Mouse (Mus musculus): ENCODE measurements at regions not wholly inside any gene's neighbourhood (a gene's known extent, or its start where the extent isn't known, plus 50 kb on each side); places are given as distances from the start of the nearest gene placed in this dataset.

GRCm38 (mm10) chr12:96134136-96134535 is 442.1 kb downstream of the Flrt2 start:
- no peak for ATAC-seq (ENCODE audit: insufficient number of reproducible peaks, insufficient read depth, low FRiP score, low read depth)
- H3K27ac ChIP-seq (ENCODE audit: low read length): no peak overlapping the region
- WGBS: 44% methylated on average over 5 of the region's 5 CpGs
- H3K4me1 ChIP-seq (ENCODE audit: control insufficient read depth, insufficient read depth, low read length): no peaks in the 10 kb centered on the region
- H3K9ac ChIP-seq (replicated peaks; ENCODE audit: low read depth, low read length): no peak overlapping the region
- H3K9me3 ChIP-seq (ENCODE audit: control insufficient read depth, low read depth, low read length): no peaks in the 10 kb centered on the region
- H3K4me3 ChIP-seq (ENCODE audit: low read depth, low read length): no peak overlapping the region
- no peaks in the 10 kb centered on the region for H3K27me3 ChIP-seq (ENCODE audit: control insufficient read depth, insufficient read depth, low read length)
- no peak overlapping the region for H3K4me2 ChIP-seq (replicated peaks; ENCODE audit: low read depth, low read length)
- no peaks in the 10 kb centered on the region for H3K36me3 ChIP-seq (ENCODE audit: control insufficient read depth, insufficient read depth, low read length)

- Histone ChIP-seq H3K27me3 (ENCODE audit: control insufficient read depth, insufficient read depth, low read length) (no peaks in the 10 kb centered on the region), H3K36me3 (ENCODE audit: control insufficient read depth, insufficient read depth, low read length) (no peaks in the 10 kb centered on the region), H3K4me1 (ENCODE audit: control insufficient read depth, insufficient read depth, low read length) (no peaks in the 10 kb centered on the region), H3K4me3 (ENCODE audit: low read depth, low read length) (no peak overlapping the region), H3K27ac (ENCODE audit: low read length) (no peak overlapping the region), H3K4me2 (replicated peaks; ENCODE audit: low read depth, low read length) (no peak overlapping the region), H3K9me3 (ENCODE audit: control insufficient read depth, low read depth, low read length) (no peaks in the 10 kb centered on the region), H3K9ac (replicated peaks; ENCODE audit: low read depth, low read length) (no peak overlapping the region)
- ATAC-seq (ENCODE audit: insufficient number of reproducible peaks, insufficient read depth, low FRiP score, low read depth): no peak
- WGBS: 81% methylated on average over 2 of the region's 2 CpGs
Observed at GRCm38 (mm10) chr12:96141748-96142147, 449.7 kb downstream of the Flrt2 start.

GRCm38 (mm10) chr12:96154095-96154494 is 462.1 kb downstream of the Flrt2 start:
- Histone ChIP-seq H3K9me3 (ENCODE audit: control insufficient read depth, low read depth, low read length) (no peaks in the 10 kb centered on the region), H3K27me3 (ENCODE audit: control insufficient read depth, insufficient read depth, low read length) (no peaks in the 10 kb centered on the region), H3K4me3 (ENCODE audit: low read depth, low read length) (no peak overlapping the region), H3K27ac (ENCODE audit: low read length) (no peak overlapping the region), H3K4me1 (ENCODE audit: control insufficient read depth, insufficient read depth, low read length) (no peaks in the 10 kb centered on the region), H3K4me2 (replicated peaks; ENCODE audit: low read depth, low read length) (no peak overlapping the region), H3K9ac (replicated peaks; ENCODE audit: low read depth, low read length) (no peak overlapping the region), H3K36me3 (ENCODE audit: control insufficient read depth, insufficient read depth, low read length) (no peaks in the 10 kb centered on the region)
- ATAC-seq (ENCODE audit: insufficient number of reproducible peaks, insufficient read depth, low FRiP score, low read depth): no peak
- 66% methylated on average over 3 of the region's 3 CpGs for WGBS

DNA sequence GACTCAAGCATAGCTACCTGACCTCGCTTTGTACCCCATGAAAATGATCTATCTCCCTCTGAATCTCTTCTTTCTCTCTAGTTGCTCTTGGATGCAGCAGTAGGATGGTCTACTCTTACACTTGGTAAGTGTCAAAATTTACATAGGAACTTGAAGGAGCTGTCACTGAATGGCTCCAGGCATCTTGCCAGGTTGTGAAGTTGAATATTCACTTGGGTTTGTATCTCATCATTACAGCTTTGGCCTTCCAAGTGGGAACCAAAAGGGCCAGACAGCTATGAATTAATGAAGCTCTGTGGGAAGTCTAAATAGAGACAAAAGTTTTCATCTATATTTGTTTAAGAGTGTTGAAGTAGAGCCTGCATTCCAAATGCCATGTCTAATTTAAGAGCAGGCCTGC is 475.5 kb downstream of the Flrt2 start:
- Histone ChIP-seq H3K4me3 (ENCODE audit: low read depth, low read length) (no peak overlapping the region), H3K9ac (replicated peaks; ENCODE audit: low read depth, low read length) (no peak overlapping the region), H3K4me2 (replicated peaks; ENCODE audit: low read depth, low read length) (no peak overlapping the region), H3K4me1 (ENCODE audit: control insufficient read depth, insufficient read depth, low read length) (no peaks in the 10 kb centered on the region), H3K27me3 (ENCODE audit: control insufficient read depth, insufficient read depth, low read length) (no peaks in the 10 kb centered on the region), H3K36me3 (ENCODE audit: control insufficient read depth, insufficient read depth, low read length) (no peaks in the 10 kb centered on the region), H3K9me3 (ENCODE audit: control insufficient read depth, low read depth, low read length) (no peaks in the 10 kb centered on the region), H3K27ac (ENCODE audit: low read length) (no peak overlapping the region)
- 85% methylated on average over 1 of the region's 1 CpGs for WGBS
- ATAC-seq (ENCODE audit: insufficient number of reproducible peaks, insufficient read depth, low FRiP score, low read depth): no peak

- Histone ChIP-seq H3K4me1 (ENCODE audit: control insufficient read depth, insufficient read depth, low read length) (no peaks in the 10 kb centered on the region), H3K36me3 (ENCODE audit: control insufficient read depth, insufficient read depth, low read length) (no peaks in the 10 kb centered on the region), H3K27ac (ENCODE audit: low read length) (no peak overlapping the region), H3K9me3 (ENCODE audit: control insufficient read depth, low read depth, low read length) (no peaks in the 10 kb centered on the region), H3K9ac (replicated peaks; ENCODE audit: low read depth, low read length) (no peak overlapping the region), H3K27me3 (ENCODE audit: control insufficient read depth, insufficient read depth, low read length) (no peaks in the 10 kb centered on the region), H3K4me2 (replicated peaks; ENCODE audit: low read depth, low read length) (no peak overlapping the region), H3K4me3 (ENCODE audit: low read depth, low read length) (no peak overlapping the region)
- WGBS: 66% methylated on average over 1 of the region's 1 CpGs
- no peak for ATAC-seq (ENCODE audit: insufficient number of reproducible peaks, insufficient read depth, low FRiP score, low read depth)
Observed at GRCm38 (mm10) chr12:96198928-96199327, 506.9 kb downstream of the Flrt2 start.

DNA sequence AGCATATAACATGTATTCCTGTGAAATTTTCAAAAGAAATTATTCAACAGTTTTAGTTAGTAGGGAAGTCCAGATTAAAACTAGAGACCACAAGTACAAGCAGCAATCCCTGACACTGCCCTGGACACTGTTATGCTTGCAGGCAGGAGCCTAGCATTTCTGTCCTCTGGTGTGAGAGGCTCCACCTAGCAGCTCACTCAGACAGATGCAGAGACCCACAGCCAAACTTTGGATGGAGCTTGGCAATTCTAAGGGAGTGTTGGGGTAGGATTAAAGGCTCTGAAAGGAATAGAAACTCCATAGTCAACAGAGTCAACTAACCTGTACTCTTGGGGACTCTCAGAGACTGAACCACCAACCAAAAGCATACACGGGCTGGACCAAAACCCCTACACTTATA is 509.8 kb downstream of the Flrt2 start:
- 92% methylated on average over 1 of the region's 1 CpGs for WGBS
- H3K27ac ChIP-seq (ENCODE audit: low read length): no peak overlapping the region
- no peak overlapping the region for H3K4me2 ChIP-seq (replicated peaks; ENCODE audit: low read depth, low read length)

GRCm38 (mm10) chr12:96226446-96226845 is 534.4 kb downstream of the Flrt2 start:
- WGBS: 74% methylated on average over 1 of the region's 1 CpGs
- H3K4me2 ChIP-seq (replicated peaks; ENCODE audit: low read depth, low read length): no peak overlapping the region
- no peak overlapping the region for H3K27ac ChIP-seq (ENCODE audit: low read length)
- H3K9ac ChIP-seq (replicated peaks; ENCODE audit: low read depth, low read length): no peak overlapping the region
- H3K9me3 ChIP-seq (ENCODE audit: control insufficient read depth, low read depth, low read length): no peaks in the 10 kb centered on the region
- H3K4me3 ChIP-seq (ENCODE audit: low read depth, low read length): no peak overlapping the region
- no peak for ATAC-seq (ENCODE audit: insufficient number of reproducible peaks, insufficient read depth, low FRiP score, low read depth)
- H3K4me1 ChIP-seq (ENCODE audit: control insufficient read depth, insufficient read depth, low read length): no peaks in the 10 kb centered on the region
- no peaks in the 10 kb centered on the region for H3K36me3 ChIP-seq (ENCODE audit: control insufficient read depth, insufficient read depth, low read length)
- H3K27me3 ChIP-seq (ENCODE audit: control insufficient read depth, insufficient read depth, low read length): no peaks in the 10 kb centered on the region

More for the DNA sequence above, 509.8 kb downstream of the Flrt2 start:
- no peak overlapping the region for H3K4me3 ChIP-seq (ENCODE audit: low read depth, low read length)
- no peak overlapping the region for H3K9ac ChIP-seq (replicated peaks; ENCODE audit: low read depth, low read length)
- H3K9me3 ChIP-seq (ENCODE audit: control insufficient read depth, low read depth, low read length): no peaks in the 10 kb centered on the region
- H3K27me3 ChIP-seq (ENCODE audit: control insufficient read depth, insufficient read depth, low read length): no peaks in the 10 kb centered on the region
- H3K4me1 ChIP-seq (ENCODE audit: control insufficient read depth, insufficient read depth, low read length): no peaks in the 10 kb centered on the region
- no peak for ATAC-seq (ENCODE audit: insufficient number of reproducible peaks, insufficient read depth, low FRiP score, low read depth)
- H3K36me3 ChIP-seq (ENCODE audit: control insufficient read depth, insufficient read depth, low read length): no peaks in the 10 kb centered on the region

DNA sequence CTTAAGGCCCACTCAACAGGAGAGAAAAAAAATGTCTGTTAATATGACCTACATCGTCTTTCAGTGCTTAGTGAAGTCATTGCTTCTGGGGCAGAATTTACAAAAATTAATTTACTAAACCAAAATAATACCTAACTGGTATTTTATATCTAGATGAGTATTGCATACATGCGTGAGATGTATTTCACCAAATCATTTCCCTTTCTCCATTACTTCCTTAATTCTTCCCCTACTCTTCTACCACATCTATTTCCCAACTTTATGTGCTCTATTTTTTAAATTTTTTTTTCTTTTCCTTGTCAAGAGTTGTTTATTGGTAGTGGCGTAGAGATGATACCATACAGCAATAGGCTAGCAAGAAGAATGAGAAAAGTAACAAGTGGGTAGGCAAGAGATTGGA is 536.7 kb downstream of the Flrt2 start:
- H3K9me3 ChIP-seq (ENCODE audit: control insufficient read depth, low read depth, low read length): no peaks in the 10 kb centered on the region
- ATAC-seq (ENCODE audit: insufficient number of reproducible peaks, insufficient read depth, low FRiP score, low read depth): no peak
- H3K4me2 ChIP-seq (replicated peaks; ENCODE audit: low read depth, low read length): no peak overlapping the region
- no peak overlapping the region for H3K9ac ChIP-seq (replicated peaks; ENCODE audit: low read depth, low read length)
- no peaks in the 10 kb centered on the region for H3K4me1 ChIP-seq (ENCODE audit: control insufficient read depth, insufficient read depth, low read length)
- no peaks in the 10 kb centered on the region for H3K27me3 ChIP-seq (ENCODE audit: control insufficient read depth, insufficient read depth, low read length)
- no peak overlapping the region for H3K27ac ChIP-seq (ENCODE audit: low read length)
- H3K36me3 ChIP-seq (ENCODE audit: control insufficient read depth, insufficient read depth, low read length): no peaks in the 10 kb centered on the region
- H3K4me3 ChIP-seq (ENCODE audit: low read depth, low read length): no peak overlapping the region
- 91% methylated on average over 3 of the region's 3 CpGs for WGBS

DNA sequence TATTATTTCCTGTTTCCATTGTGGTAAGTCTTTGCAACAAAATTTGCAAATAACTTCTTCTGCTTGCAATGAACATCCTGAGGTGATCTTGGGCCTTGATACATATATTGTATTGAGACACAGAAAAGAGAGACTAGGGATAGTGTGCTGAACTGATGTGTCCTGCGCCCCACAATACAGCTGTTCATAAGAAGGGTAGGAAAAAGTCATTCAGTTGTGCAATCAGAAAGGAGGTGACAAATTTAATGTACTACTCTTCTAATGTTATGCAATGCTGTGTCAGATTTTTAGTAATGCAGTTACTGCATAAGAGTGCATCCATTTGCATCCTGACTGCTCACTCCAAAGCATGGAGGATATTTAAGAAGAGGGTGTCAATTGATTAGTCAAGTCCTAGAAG is 543.5 kb downstream of the Flrt2 start:
- Histone ChIP-seq H3K9me3 (ENCODE audit: control insufficient read depth, low read depth, low read length) (no peaks in the 10 kb centered on the region), H3K9ac (replicated peaks; ENCODE audit: low read depth, low read length) (no peak overlapping the region), H3K4me3 (ENCODE audit: low read depth, low read length) (no peak overlapping the region), H3K4me1 (ENCODE audit: control insufficient read depth, insufficient read depth, low read length) (no peaks in the 10 kb centered on the region), H3K27ac (ENCODE audit: low read length) (no peak overlapping the region), H3K27me3 (ENCODE audit: control insufficient read depth, insufficient read depth, low read length) (no peaks in the 10 kb centered on the region), H3K4me2 (replicated peaks; ENCODE audit: low read depth, low read length) (no peak overlapping the region), H3K36me3 (ENCODE audit: control insufficient read depth, insufficient read depth, low read length) (no peaks in the 10 kb centered on the region)
- 85% methylated on average over 1 of the region's 1 CpGs for WGBS
- no peak for ATAC-seq (ENCODE audit: insufficient number of reproducible peaks, insufficient read depth, low FRiP score, low read depth)
